Mouse (Mus musculus) intestine, postnatal 0 days (tissue): ENCODE measurements around the gene Ralbp1. TPM values are rescaled to one million over a fixed set of nuclear protein-coding genes. Genes with fewer than 3 reads are reported as not detected.

ENCODE experiments used
- ATAC-seq: fragments of 200-750 bp; cut with Nextera tagmentation; 2 replicates; pipeline ENCODE4 v1.8.0; 2017; ENCODE audit warnings: mild to moderate bottlenecking, moderate TSS enrichment, moderate library complexity
- H3K27ac ChIP-seq: fragments of 300-500 bp; sonication (generic); 2 replicates; pipeline ENCODE4 v1.5.1; 2014; ENCODE audit warnings: mild to moderate bottlenecking, low read depth, low read length, moderate library complexity
- H3K27me3 ChIP-seq: fragments of 300-500 bp; sonication (generic); replicated peaks from 2 replicates; pipeline ENCODE4 v1.6.1; 2014; ENCODE audit warnings: low read length, mixed read lengths; ENCODE audit not compliant: control insufficient read depth, insufficient read depth
- H3K36me3 ChIP-seq: fragments of 300-500 bp; sonication (generic); 2 replicates; pipeline ENCODE4 v1.6.1; 2014; ENCODE audit warnings: mild to moderate bottlenecking, moderate library complexity; ENCODE audit not compliant: control insufficient read depth, insufficient read depth
- H3K4me1 ChIP-seq: fragments of 300-500 bp; sonication (generic); replicated peaks from 2 replicates; pipeline ENCODE4 v1.6.1; 2014; ENCODE audit warnings: antibody characterized with exemption, low read length, mixed read lengths; ENCODE audit not compliant: control insufficient read depth, insufficient read depth
- H3K4me2 ChIP-seq: fragments of 300-500 bp; sonication (generic); replicated peaks from 2 replicates; pipeline ENCODE4 v1.6.1; 2014; ENCODE audit warnings: low read depth, mild to moderate bottlenecking, moderate library complexity
- H3K4me3 ChIP-seq: fragments of 300-500 bp; sonication (generic); 2 replicates; pipeline ENCODE4 v1.5.1; 2014; ENCODE audit warnings: low read depth, low read length
- H3K9ac ChIP-seq: fragments of 300-500 bp; sonication (generic); 2 replicates; pipeline ENCODE4 v1.6.1; 2014; ENCODE audit warnings: mild to moderate bottlenecking, low read depth, low read length
- H3K9me3 ChIP-seq: fragments of 300-500 bp; sonication (generic); 2 replicates; pipeline ENCODE4 v1.6.1; 2016; ENCODE audit warnings: mixed run types; ENCODE audit not compliant: control insufficient read depth
- CTCF ChIP-seq: sonication (generic); IDR thresholded peaks from 2 replicates; pipeline ENCODE4 v1.5.1; 2016; ENCODE audit warnings: low read depth, mild to moderate bottlenecking, control low read depth, antibody characterized with exemption, moderate library complexity
- WGBS: fragments of 180-500 bp; shearing (Covaris S2); extraction: QIAGEN DNeasy Blood & Tissue Kit; methylation state at CpG from one replicate; pipeline ENCODE4 v1.1.7; 2014; 5-methylcytosine and 5-hydroxymethylcytosine counted together
- polyA plus RNA-seq: library from polyadenylated mRNA; unstranded; fragments of >200 nt; fragmentation: Nextera tagmentation; extraction: Ambion mirVana; gene quantifications from 2 replicates; pipeline ENCODE4 v1.2.1, GENCODE M21; 2015

Ralbp1 gene
- polyA plus RNA-seq, 1 experiment from 2014 or later, result 57.4 TPM

- H3K27me3 ChIP-seq, result no peaks in the 10 kb centered on the region
- no peak for ATAC-seq
- H3K36me3 ChIP-seq, result peaks cover 91% of the 10 kb centered on the region
- no peak for TF ChIP-seq CTCF
- H3K4me2 ChIP-seq, result no peak overlapping the region
- no peaks in the 10 kb centered on the region; the same call in 1 of the 2 replicates for H3K4me1 ChIP-seq
- no peak overlapping the region for H3K27ac ChIP-seq
- WGBS, result 86% methylated on average over 3 of the region's 3 CpGs
- no peaks in the 10 kb centered on the region for H3K9me3 ChIP-seq
- H3K9ac ChIP-seq, result no peak overlapping the region
- H3K4me3 ChIP-seq, result no peak overlapping the region
Measured at GRCm38 (mm10) chr17:65833891-65834290, 51.7 kb downstream of the Ralbp1 start.

- H3K27me3 ChIP-seq, result no peaks in the 10 kb centered on the region
- no peaks in the 10 kb centered on the region; the same call in 1 of the 2 replicates for H3K4me1 ChIP-seq
- TF ChIP-seq CTCF, result peak; percentile 51
- H3K4me2 ChIP-seq, result no peak overlapping the region
- no peak overlapping the region for H3K4me3 ChIP-seq
- no peak overlapping the region for H3K9ac ChIP-seq
- no peak for ATAC-seq
- 78% methylated on average over 13 of the region's 13 CpGs for WGBS
- H3K9me3 ChIP-seq, result no peaks in the 10 kb centered on the region
- H3K36me3 ChIP-seq, result peaks cover 73% of the 10 kb centered on the region
- no peak overlapping the region for H3K27ac ChIP-seq
Measured at GRCm38 (mm10) chr17:65830216-65830863, 55.3 kb downstream of the Ralbp1 start.

- H3K4me2 ChIP-seq, result no peak overlapping the region
- ATAC-seq, result peak; percentile 71
- no peak overlapping the region for H3K9ac ChIP-seq
- H3K4me3 ChIP-seq, result no peak overlapping the region
- no peaks in the 10 kb centered on the region for H3K9me3 ChIP-seq
- no peak for TF ChIP-seq CTCF
- H3K36me3 ChIP-seq, result peaks cover 80% of the 10 kb centered on the region
- no peaks in the 10 kb centered on the region for H3K27me3 ChIP-seq
- no peaks in the 10 kb centered on the region; the same call in 1 of the 2 replicates for H3K4me1 ChIP-seq
- 58% methylated on average over 11 of the region's 11 CpGs for WGBS
- H3K27ac ChIP-seq, result no peak overlapping the region; the same call in 1 of the 2 replicates
Measured at GRCm38 (mm10) chr17:65828951-65829350, 56.6 kb downstream of the Ralbp1 start.

- 92% methylated on average over 5 of the region's 5 CpGs for WGBS
- no peaks in the 10 kb centered on the region; the same call in 1 of the 2 replicates for H3K4me1 ChIP-seq
- H3K4me2 ChIP-seq, result no peak overlapping the region
- no peaks in the 10 kb centered on the region for H3K9me3 ChIP-seq
- no peak overlapping the region for H3K4me3 ChIP-seq
- no peak overlapping the region for H3K9ac ChIP-seq
- no peak for TF ChIP-seq CTCF
- peaks cover 74% of the 10 kb centered on the region for H3K36me3 ChIP-seq
- H3K27ac ChIP-seq, result no peak overlapping the region
- ATAC-seq, result no peak
- no peaks in the 10 kb centered on the region for H3K27me3 ChIP-seq
Measured at GRCm38 (mm10) chr17:65827904-65828303, 57.7 kb downstream of the Ralbp1 start.

- no peak for ATAC-seq
- no peak overlapping the region for H3K4me2 ChIP-seq
- no peak overlapping the region for H3K27ac ChIP-seq
- no peak for TF ChIP-seq CTCF
- no peak overlapping the region for H3K4me3 ChIP-seq
- H3K9me3 ChIP-seq, result no peaks in the 10 kb centered on the region
- no peaks in the 10 kb centered on the region; the same call in 1 of the 2 replicates for H3K4me1 ChIP-seq
- H3K9ac ChIP-seq, result no peak overlapping the region
- no peaks in the 10 kb centered on the region for H3K27me3 ChIP-seq
- peaks cover 74% of the 10 kb centered on the region for H3K36me3 ChIP-seq
- 92% methylated on average over 16 of the region's 16 CpGs for WGBS
Measured at GRCm38 (mm10) chr17:65827119-65827840, 58.3 kb downstream of the Ralbp1 start.

GRCm38 (mm10) chr17:65826257-65826656 lies 59.3 kb downstream of the Ralbp1 start:
- Histone ChIP-seq H3K36me3 (peaks cover 70% of the 10 kb centered on the region), H3K9ac (no peak overlapping the region), H3K27me3 (no peaks in the 10 kb centered on the region), H3K9me3 (no peaks in the 10 kb centered on the region), H3K4me1 (no peaks in the 10 kb centered on the region; the same call in 1 of the 2 replicates), H3K27ac (no peak overlapping the region), H3K4me3 (no peak overlapping the region), H3K4me2 (no peak overlapping the region)
- ATAC-seq, result no peak
- WGBS, result 77% methylated on average over 9 of the region's 9 CpGs
- no peak for TF ChIP-seq CTCF
